Mouse (Mus musculus): ENCODE data around the gene Bckdha.

Bckdha gene

GRCm38 (mm10) chr7:25681341-25682231, 22.8 kb upstream of the Bckdha start:
- DNase-seq: no peak

GRCm38 (mm10) chr7:25680514-25681258, 21.9 kb upstream of the Bckdha start, which contains the start of gene B9d2:
TSS of gene B9d2 (plus strand) at chr7:25680780.
- peak; percentile 93 for DNase-seq

DNA sequence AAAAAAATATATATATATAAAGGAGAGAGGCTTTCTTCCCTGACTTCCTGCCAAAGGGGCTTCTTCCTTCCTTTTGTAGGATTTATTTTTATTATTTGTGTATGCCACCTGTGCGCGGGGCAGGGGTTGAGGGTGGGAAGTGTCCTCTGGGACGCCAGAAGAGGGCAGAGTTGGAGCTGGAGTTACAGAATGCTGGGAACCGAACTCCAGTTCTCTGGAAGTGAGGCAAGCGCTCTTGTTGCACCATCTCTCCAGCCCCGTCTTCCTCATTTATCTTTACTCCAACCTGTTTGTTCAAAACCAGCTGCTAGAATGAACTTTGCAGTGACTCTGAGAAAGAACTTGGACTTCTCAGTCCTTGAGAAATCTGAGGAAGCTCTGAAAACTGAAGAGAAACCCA, 21.2 kb upstream of the Bckdha start:
- DNase-seq: no peak

- no peak for DNase-seq
Observed at GRCm38 (mm10) chr7:25677013-25677412, 18.2 kb upstream of the Bckdha start.

DNA sequence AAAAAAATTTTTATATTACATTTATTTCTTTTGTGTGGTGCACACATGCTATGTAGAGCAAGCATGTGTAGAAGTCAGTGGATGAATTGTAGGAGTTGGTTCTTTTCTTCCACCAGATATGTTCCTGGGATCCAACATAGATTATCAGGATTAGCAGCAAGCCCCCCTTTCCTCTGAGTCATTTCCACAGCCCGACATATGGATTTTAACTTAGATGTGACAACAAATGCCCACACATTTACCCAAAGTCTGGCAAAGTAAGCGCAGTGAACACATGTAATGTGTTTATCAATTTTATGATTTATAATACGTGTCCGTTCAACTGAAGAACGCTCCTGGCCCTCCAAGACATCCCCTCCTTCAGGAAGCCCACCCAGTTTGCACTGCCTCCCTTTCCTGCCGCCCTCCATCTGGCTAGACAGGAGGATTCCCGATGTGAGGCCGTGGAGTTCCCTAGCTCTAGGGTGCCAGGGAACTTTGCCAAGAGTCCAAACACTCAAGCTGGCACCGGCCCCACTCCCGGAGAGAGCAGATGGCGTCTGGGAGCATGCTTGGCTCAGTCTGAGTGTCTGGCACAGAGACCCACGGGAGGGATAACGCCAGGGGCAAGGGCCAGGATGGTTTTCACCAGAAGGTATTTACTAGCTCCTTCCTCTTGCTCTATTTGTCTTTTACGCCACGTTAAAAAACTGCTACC, 17.5 kb upstream of the Bckdha start:
- peak; percentile 100 for DNase-seq

DNA sequence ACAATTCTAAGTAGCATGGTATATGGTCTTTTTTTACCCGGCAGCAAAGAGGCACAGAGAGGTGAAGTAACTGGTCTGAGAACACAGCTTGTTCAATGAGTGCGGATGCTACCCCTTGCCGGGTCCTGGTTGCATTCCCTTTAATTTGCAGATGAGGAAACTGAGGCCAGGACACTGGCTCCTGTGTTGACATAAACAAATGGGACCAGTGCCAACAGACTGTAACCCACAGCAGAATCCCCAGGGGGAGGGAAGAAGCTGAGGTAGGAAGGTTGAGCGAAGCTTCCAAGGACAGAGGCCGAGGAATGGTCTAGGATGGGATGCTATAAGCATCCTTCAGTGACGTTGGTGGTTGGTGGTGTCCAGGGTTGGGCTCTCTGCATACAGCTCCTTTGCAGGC, 16.6 kb upstream of the Bckdha start:
- DNase-seq: no peak

DNA sequence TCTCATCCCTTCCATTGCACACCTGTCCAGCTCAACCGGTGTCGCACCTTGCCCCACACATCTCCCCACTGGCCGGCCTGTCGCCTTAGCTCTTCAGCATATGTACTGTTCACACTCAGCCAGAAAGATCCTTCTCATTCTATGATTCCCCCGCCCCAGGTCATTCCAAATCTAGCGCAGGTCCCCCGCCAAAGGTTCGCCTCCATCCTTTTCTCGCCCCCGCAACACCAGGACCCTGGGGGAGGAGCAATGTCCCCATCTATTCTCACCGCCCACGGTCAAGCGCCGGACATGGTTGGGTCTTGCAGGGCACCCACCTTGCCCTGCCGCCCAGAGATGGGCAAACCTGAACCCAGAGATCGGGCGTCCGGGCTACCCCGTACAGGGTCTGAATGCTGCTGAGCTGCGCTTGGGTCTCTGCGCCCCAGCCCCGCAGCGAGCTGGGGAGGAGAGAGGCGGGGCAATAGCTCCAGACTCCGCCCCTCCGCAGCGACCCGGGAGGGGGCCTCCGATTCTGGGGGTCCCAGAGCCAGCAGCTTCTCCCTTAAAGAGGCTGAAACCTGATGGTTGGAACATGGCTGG, 16.0 kb upstream of the Bckdha start, which contains the start of gene Tmem91:
Tmem91 (minus strand) TSS at position 448 of the 582 bp plus-strand sequence.
- no peak for DNase-seq

DNA sequence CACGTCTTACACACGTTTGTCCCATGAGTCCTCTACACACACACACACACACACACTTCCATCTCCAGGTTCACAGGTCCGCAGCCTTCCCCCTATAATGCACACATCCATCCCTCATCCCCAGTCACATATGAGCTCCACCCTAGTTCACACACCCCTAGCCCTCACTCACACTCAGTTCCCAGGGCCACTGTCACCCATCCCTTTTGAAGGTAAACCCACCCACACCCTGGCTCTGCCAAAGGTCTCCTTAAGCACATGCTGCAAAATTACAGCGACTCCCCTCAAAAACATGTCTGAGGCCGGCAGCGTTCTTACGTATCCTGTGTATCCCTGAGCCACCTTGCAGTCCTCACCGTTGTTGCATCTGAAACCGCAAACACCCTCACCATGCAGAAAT, 15.5 kb upstream of the Bckdha start:
- no peak for DNase-seq

DNA sequence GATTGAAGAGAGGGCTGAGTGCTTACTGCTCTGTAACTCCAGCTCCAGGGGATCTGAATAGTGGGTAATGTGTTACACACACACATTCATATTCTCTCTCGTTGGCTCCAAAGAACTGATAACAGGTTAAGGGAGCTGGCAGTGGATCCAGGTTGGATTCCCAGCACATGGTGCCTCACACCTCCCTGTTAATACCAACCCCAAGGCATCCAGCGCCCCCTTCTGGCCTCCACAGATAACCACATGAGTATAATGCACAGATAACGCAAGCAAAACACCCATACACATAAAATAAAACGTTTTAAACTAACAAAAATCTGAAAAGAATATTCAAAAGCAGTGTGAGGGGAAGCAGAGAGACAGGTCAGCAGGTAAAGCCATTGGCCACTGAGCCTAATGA, 13.7 kb upstream of the Bckdha start:
- DNase-seq: no peak

DNA sequence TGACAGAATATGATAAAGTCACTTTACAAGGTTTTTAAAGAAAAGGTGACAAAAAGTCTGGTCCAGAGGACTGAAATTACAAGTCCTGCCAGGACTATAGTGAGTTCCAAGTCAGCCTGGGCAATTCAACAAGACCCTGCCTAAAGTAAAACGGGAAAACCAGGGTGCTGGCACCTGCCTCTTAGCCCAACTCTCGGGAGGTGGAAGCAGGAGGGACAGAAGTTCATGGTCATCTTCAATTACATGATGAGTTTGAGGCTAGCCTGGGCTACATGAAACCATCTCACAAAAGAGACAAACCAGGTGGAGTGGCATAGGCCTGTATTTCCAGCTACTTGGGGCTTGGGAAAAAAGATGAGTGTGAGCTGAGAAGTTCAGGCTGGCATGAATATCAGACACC, 12.9 kb upstream of the Bckdha start:
- DNase-seq: no peak

DNA sequence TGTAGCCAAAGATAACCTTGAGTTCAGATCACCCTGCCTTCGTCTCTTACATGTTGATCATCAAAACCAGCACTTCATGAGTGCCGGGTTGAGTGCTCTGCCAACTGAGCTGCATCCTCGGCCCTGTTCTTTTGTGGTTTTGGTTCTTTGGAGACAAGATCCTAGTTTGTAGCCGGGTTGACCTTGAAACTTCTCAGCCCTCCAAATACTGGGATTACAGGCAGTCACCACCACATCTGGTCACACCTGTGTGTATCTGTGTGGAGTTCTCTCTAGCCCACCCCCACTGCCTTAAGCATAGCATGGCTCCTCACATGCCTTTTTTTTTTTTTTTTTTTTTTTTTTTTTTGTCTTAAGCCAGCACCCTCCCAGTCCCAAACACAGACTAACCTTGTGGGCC, 11.3 kb upstream of the Bckdha start:
- no peak for DNase-seq

- no peak for DNase-seq
Observed at GRCm38 (mm10) chr7:25669631-25670030, 10.8 kb upstream of the Bckdha start.

DNA sequence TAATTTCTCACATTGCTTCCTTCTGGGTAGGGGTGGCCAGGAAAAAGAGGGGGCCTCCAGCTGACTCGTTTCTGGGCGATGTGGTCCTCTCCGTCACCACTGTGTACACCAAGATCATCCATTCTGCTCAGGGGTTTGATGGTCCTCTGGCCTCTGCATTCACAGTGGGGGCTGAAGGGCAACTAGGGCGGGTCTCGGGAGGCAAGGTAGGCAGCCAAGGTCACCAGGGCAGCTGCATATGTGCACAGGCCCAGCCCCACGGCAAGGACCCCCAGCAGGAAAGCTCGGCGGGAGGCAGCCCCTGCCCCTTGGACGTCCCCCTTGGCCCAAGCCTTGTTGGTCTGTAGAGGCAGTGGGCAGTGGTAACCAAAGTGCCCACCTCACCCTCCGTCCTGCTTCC, 10.4 kb upstream of the Bckdha start:
- DNase-seq: no peak

- DNase-seq: no peak
Observed at GRCm38 (mm10) chr7:25666381-25666780, 7.6 kb upstream of the Bckdha start.

- no peak for DNase-seq
Observed at GRCm38 (mm10) chr7:25657785-25658184, 996 bp downstream of the Bckdha start.

DNA sequence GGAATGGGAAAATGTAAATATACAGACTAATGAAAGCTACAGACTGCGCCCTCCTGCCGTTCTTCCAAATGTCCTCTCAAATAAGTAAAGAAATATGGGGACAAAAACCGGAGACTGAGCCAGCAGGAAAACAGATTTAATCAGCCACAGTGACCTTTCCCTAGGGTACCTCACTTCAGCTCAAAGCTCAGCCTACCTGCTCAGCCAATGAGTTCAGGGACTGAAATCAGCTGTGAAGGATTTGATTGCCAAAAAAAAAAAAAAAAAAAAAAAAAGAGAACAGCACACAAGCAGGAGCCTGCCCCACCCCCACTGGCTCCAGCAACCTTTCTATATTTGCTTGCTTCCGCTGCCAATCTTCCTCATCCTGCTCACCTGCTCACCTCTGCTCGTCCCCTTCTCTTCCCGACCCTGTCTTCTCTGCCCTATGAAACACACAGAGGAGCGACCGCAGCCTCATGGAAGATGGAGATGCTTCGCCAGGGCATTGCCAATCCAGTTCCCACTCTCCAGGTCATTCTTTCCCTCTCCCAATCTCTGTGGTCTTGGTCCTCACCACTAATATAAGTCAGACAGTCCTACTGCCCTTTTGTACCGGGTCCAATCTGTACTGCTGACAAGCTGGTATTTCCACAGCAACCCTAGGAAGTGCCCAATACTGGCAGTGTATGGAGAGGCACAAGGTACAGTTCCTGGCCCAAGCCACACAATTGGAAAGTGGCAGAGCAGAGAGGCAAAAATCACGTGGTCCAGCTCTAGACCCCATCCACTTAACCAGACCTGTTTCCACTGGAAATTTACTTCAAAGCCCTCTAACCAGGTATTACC, 3.0 kb downstream of the Bckdha start:
- DNase-seq: peak; percentile 43

DNA sequence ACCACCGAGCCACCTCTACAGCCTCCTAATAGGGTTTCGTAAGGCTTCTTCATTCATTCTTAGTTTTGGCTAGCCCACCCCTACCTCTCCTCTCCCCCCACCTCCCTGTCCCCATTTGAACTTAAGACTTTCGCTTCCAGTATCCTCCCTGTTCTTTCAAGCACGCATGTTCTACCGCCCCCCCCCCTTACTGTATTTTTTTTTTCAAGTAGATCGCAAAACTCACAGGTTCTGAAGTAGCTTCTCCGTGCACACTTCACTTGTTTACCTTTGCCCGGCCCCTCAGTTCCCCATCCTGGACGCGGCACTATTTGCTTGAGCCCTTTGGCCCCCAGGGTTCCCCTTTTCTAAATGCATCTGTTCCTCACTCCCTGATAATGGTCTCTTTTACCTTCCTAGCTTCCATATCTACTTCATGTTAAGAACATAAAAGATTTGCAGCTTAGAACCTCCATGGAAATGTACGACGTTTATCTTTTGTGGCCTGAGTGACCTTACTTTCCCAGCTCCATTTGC, 6.5 kb downstream of the Bckdha start:
- DNase-seq: no peak

DNA sequence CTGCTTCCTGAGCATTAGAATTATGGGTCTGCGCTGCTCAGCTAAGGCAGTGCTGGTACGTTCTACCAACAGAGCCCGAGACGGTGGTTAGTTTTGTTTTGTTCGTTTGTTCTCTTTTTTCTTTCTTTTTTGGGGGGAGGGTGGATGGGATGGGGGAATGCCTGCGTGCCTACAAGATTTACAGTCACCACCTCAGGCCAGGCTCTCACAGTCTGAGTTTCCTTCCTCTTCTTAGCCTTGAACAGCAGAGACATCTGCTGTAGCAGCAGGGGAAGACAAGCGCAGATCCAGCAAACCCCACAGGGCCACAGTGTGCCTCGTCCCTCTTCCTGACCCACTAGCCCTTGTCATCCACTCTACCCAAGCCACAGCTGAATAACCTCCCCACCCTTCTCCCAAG, 7.5 kb downstream of the Bckdha start:
- DNase-seq: no peak

DNA sequence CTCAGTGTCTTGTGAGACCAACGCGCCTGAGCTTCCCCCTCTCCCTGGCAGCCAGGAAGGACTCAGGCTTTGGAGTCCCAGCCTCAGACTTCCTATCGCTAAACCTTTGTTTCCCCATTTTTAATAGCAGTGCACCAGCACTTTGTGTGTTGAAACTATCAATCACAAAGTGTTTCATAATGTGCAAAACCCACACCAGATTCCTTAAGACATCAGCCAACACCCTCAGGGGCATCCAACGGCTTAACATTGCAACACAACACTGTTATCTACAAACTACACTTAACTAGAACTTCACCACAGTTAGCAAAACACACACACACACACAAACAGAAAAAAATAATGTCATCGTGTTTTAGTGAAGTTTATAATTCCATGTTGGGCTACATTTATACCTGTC, 8.9 kb downstream of the Bckdha start:
- no peak for DNase-seq

DNA sequence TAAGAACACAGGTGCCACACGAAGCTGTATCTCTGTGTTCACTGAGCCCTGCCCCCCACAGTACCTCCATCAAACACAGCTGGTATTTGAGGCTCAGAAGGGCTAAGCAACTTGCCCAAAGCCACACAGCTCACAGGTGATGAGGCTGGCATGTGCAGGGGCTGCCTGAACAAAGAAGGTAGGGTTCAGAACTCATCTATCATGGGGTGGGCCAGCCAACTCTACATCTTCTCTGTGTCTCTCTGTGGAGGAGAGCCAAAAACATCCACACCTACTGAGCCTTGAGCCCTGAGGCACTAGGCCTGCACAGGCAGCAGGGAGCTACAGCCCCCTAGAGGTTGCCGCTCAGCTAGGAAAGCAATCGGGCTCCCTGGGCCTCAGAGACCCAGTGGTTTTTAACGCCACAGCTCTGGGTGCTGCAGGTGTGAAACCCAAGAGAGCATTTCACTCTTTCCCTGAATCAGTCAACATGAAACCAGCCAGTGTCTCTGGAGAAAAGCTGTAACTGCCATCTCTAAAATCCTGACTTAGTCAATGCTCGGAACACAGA, 11.1 kb downstream of the Bckdha start:
- DNase-seq: no peak

DNA sequence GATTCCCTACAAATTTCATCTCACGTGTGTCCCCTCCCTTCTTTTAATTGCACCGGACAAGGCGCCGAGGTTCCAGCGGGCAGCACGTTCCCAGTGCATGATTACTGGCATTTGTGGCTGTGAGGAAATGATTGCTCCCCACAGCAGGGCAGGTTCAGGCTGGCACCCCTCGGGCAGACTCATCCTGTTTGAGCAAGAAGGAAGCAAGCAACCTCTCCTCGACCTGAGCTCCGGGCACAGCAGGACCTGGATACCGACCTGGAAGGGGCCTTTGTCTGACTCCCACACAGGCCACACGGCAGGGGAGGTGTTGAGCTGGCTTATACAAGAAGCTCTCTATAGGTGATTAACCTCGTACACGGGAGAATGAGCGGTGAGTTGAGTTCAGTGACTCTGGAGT, 13.7 kb downstream of the Bckdha start:
- no peak for DNase-seq

GRCm38 (mm10) chr7:25644631-25645030, 14.2 kb downstream of the Bckdha start:
- no peak for DNase-seq

All from cerebellum, adult 8-10 months (tissue).